Mouse (Mus musculus): ENCODE data around the gene Tcea3. TPM values are rescaled to one million over a fixed set of nuclear protein-coding genes. Genes with fewer than 3 reads are reported as not detected.

The Tcea3 gene
- total RNA-seq, 2 experiments from 2014 or later, result 149 to 154 TPM

- peak in 1 of 2 experiments; percentile 12 for DNase-seq (ENCODE audit: low spot score in 2 of 2)
Measured at GRCm38 (mm10) chr4:136238669-136239068, 8.9 kb upstream of the Tcea3 start.

DNA sequence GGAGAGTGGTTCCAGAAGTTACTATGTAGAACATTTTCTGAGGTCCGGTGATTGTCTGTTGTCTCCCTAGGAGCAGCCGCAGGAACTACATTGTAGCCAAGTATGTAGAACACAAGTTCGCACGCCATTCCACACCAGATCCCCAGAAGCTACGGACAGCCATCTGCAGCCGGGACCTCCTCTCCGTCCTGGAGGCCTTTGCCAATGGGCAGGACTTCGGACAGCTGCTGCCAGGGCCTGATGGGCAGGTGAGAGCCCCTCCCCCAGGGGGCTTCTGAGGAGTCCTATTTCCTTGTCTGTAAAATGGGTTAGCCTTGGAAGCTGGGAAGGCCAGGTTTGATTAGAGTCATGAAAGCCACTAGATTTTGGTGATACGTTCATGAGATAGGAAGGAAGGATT, 8.4 kb upstream of the Tcea3 start:
- peak in 1 of 2 experiments; percentile 37 for DNase-seq (ENCODE audit: low spot score in 2 of 2)

DNA sequence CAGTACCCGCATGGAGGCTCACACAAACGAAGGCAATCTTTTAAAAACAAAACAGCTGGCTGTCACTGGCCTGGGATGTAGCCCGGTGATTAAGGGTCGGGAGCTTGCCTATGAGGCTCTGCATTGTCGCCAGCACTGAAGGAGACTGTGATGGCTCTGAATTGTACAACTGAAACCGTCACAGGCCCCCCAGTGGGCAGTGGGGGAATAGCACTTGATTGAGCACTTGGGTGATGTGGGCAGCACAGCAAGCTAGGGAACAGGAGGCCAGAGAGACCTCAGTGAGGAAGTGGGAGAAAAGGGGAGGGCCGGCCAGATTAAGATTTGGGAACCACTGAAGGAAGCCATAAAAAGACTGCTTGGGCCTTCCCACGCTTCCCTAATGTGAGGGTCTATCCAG, 7.9 kb upstream of the Tcea3 start:
- DNase-seq (ENCODE audit: low spot score in 2 of 2), result peak; percentile 83 to 87

DNA sequence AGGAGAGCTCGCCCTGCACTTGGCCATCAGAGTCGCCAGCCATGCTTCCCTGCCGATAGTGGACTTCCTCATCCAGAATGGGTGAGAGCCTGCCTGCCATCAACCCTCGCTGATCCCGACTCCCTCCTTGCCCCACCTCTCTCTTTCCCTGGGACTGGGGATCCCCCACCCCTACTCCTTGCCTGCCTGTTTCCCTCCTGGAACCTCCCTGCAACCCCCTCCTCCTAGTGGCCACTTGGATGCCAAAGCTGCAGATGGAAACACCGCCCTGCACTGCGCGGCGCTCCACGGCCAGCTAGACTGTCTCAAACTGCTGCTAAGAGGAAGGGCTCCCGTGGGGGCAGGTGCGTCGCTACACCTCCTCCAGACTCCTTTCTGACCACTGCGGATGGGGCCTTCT, 7.4 kb upstream of the Tcea3 start:
- DNase-seq (ENCODE audit: low spot score in 2 of 2), result no peak

- DNase-seq (ENCODE audit: low spot score in 2 of 2), result no peak
Measured at GRCm38 (mm10) chr4:136240955-136241354, 6.6 kb upstream of the Tcea3 start.

GRCm38 (mm10) chr4:136242065-136242703, 5.3 kb upstream of the Tcea3 start:
- DNase-seq (ENCODE audit: low spot score in 2 of 2), result no peak

- DNase-seq (ENCODE audit: low spot score in 2 of 2), result no peak
Measured at GRCm38 (mm10) chr4:136242728-136243127, 4.8 kb upstream of the Tcea3 start.

DNA sequence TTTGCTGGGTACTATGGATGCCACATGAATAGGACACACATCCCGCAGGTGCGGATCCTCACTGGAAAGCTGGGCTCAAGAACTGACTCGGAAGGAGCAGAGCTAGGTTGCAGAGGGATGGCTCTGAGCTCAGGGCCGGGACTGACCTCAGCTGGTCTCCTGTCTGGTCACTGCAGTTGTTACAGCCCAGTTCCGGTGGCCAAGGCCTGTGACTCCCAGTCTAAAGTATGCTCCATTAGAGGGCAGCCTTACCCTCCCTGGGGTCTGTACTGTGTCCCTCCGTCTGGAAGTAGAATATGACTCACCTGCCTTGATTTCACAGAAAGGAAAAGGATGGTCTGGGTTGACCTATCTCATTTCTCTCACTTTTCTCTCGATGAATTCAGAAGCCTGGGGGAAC, 3.3 kb upstream of the Tcea3 start:
- DNase-seq (ENCODE audit: low spot score in 2 of 2), result no peak

- no peak for DNase-seq (ENCODE audit: low spot score in 2 of 2)
Measured at GRCm38 (mm10) chr4:136245681-136246080, 1.8 kb upstream of the Tcea3 start.

DNA sequence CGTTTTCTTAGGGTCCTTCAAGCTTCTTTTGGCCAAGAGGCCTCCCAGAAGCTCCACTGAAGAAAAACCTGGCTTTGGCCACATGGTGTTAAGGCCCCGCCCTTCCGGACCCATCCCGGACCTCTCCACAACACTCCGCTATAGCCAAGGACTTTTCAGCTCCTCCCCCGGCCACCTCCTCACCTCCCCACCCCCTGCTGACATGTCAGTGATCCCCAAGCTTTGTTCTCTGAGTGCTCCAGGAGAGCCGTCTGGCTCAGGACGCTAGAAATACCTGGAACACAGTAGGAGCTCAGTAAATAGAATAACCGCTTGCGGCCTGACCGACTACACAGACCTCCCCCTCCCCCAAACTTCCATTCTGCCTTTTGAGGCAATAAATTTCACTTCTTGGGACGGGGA, 960 bp upstream of the Tcea3 start:
- DNase-seq (ENCODE audit: low spot score in 2 of 2), result no peak

DNA sequence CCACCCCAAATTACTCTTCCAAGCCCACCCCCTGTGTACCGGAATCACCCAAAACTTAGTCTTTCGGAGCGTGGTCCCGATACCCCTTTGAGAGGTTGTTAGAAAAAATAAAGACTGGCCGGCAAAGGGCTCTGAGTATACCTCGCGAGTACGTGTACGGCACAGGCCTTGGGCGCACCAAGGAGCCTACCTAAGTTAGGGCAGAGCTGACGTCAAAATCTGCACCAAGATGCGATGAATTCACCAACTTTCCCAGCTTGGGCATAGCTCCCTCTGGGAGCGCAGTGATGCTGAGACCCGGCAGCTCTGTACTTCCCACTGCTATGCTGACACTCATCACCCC, 172 bp upstream of the Tcea3 start:
- no peak for DNase-seq (ENCODE audit: low spot score in 2 of 2)

GRCm38 (mm10) chr4:136248464-136249331, 1.2 kb downstream of the Tcea3 start:
- peak in 1 of 2 experiments; percentile 54 for DNase-seq (ENCODE audit: low spot score in 2 of 2)

DNA sequence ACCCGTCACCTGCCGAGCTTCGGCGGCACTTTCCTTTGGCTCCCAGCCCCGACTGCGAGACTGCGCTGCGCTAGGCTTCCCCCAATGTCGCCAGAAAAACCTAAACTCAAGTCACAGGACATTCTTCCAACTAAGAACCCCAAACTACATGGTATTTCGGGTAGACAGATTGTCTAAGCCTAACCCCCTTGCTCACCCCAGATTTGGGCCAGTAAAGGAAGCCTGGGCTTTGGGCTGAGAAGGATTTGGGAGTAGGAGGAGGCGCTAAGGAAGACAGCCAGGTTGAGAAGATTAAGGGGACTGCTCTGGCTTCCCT, 1.8 kb downstream of the Tcea3 start:
- DNase-seq (ENCODE audit: low spot score in 2 of 2), result no peak

DNA sequence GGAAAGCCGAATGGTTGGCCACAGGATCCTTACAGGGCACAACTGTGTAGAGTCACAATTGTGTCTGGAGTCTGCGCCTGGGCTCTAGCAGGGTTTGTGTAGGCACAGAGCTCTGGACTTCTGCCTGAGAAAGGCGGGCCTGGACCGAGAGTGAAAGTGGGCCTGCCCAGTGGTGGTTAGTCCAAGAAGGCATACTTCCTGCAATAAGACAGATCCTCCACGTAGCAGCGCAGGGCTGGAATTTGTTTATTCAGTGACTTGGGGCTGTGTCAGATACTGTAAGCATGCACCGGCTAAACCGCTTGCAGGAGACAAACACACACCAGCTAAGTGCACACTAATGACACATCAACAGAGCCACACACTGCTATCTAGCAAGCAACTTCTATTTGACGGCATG, 2.3 kb downstream of the Tcea3 start:
- DNase-seq (ENCODE audit: low spot score in 2 of 2), result peak in 1 of 2 experiments; percentile 60

- no peak for DNase-seq (ENCODE audit: low spot score in 2 of 2)
Measured at GRCm38 (mm10) chr4:136255919-136256318, 8.4 kb downstream of the Tcea3 start.

GRCm38 (mm10) chr4:136256696-136257095, 9.2 kb downstream of the Tcea3 start:
- DNase-seq (ENCODE audit: low spot score in 2 of 2), result no peak

DNA sequence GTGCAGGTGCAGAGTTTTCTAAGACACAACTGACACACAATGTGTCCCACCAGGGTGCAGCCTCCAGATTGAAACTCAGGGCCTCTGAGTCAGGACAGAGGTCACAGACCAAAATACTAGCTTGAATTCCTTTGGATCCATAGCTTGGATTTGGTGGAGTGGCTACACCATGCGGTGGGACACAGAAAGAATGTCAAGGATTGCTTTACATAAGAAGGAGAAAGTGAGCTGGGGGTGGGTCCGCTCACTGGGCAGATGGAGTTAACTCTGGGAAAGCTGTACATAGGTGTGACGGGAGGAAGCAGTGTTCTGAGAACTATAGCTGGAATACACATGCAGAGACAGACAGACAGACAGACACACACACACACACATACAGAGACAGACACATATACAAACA, 12.4 kb downstream of the Tcea3 start:
- DNase-seq (ENCODE audit: low spot score in 2 of 2), result no peak

DNA sequence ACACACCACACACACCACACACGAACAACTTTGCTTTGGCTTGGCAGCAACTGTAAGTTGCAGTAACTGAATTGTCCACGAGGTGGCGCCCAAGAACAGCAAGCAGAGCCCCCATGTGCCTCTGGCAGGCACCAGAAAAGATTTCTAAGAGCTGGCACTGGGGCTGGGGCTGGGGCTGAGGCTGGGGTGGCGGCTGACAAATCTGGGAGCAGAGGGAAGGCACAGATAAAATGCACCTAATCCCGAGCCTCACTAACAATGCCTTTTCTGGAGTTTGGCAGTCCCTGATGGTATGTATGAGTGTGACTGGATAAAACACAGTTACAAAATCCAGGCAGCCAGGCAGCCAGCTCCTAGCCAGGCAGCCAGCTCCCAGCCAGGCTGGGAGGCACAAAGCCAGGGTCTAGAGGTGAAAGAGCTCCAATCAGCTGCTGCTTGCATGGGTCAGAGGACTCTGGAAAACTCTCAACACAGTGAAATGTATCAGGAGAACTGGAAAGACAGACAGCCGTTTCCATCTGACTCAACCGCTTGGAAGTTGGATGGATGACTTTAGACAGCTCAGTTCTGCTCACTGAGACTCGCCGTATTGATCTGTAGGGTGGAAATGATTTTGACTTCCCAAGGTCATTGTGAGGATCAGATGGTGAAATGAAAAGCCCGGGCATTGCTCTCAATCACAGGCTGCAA, 13.1 kb downstream of the Tcea3 start:
- peak; percentile 81 to 86 for DNase-seq (ENCODE audit: low spot score in 2 of 2)

DNA sequence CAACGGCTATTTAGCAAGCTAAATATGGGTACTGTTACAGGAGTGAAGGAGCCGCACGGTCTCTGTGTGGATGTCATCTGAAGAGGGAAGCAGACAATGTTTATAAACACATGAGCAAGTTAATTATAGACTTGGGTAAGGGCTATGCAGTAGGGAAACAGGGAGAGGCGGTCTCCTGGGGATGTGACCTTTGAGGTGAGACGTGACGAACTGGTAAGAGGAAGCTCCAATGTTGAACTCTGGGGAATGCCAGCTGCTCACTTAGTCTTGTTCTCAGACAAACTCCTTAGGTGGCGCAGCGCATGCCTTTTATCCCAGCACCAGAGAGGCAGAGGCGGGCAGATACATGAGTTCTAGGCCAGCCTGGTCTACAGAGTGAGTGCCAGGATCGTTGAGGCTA, 14.4 kb downstream of the Tcea3 start:
- no peak for DNase-seq (ENCODE audit: low spot score in 2 of 2)

DNA sequence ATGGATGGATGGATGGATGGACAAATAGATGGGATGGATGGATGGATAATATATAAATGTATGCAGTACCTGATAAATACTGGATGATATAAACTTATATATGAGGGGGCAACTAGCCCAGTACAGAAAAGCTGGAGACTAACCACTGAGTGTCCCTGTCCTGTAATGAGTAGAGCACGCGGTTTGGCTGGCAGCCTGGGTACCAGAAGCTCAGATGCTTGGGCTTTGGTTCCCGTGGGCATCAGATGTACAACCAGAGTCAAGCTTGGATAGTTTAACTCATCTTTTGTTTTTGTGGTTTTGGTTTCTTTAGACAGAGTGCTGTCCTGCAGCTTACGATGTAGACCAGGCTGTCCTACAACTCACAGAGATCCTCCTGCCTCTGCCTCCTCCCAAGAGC, 16.0 kb downstream of the Tcea3 start:
- no peak for DNase-seq (ENCODE audit: low spot score in 2 of 2)

GRCm38 (mm10) chr4:136266716-136267343, 19.3 kb downstream of the Tcea3 start:
- no peak for DNase-seq (ENCODE audit: low spot score in 2 of 2)

DNA sequence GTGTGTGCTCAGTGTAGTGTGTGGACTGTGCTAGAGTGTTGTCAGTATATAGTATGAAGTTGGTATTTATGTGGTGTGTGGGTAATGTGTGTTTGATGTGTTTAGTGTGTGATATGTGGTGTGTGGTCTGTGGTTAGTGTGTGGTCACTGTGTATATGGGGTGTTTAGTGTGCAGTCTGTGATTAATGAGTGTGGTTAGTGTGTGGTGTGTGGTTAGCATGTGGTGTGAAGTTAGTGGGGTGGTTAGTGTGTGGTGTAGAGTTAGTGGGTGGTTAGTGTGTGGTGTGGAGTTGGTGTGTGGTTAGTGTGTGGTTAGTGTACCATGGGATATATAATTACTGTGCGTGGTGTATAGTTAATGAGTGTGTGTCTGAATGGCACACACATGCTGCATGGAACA, 21.4 kb downstream of the Tcea3 start:
- DNase-seq (ENCODE audit: low spot score in 2 of 2), result no peak
